Mouse (Mus musculus): ENCODE results near the gene Tdgf1. TPM values are rescaled to one million over a fixed set of nuclear protein-coding genes. Genes with fewer than 3 reads are reported as not detected.

Tdgf1 gene
- total RNA-seq, 2 experiments from 2014 or later, result 0.16 to 0.32 TPM

GRCm38 (mm10) chr9:110902271-110902670 lies 43.7 kb downstream of the Tdgf1 start:
- no peak for DNase-seq (ENCODE audit: extremely low spot score in 1 of 2, low spot score in 2 of 2)
- Histone ChIP-seq H3K27ac (no peak overlapping the region), H3K4me3 (no peak overlapping the region)
- intact Hi-C loops (cut with DNase I), result no loop called here
- TF ChIP-seq CTCF (IDR thresholded peaks at IDR 0.05), result no peak

- intact Hi-C loops (cut with DNase I), result no loop called here
- Histone ChIP-seq H3K27ac (no peak overlapping the region), H3K4me3 (no peak overlapping the region)
- no peak for DNase-seq (ENCODE audit: extremely low spot score in 1 of 2, low spot score in 2 of 2)
- no peak for TF ChIP-seq CTCF (IDR thresholded peaks at IDR 0.05)
Observed at GRCm38 (mm10) chr9:110901204-110901603, 44.8 kb downstream of the Tdgf1 start.

GRCm38 (mm10) chr9:110899451-110900008 lies 46.4 kb downstream of the Tdgf1 start:
- Histone ChIP-seq H3K4me3 (no peak overlapping the region), H3K27ac (no peak overlapping the region)
- intact Hi-C loops (cut with DNase I), result no loop called here
- no peak for DNase-seq (ENCODE audit: extremely low spot score in 1 of 2, low spot score in 2 of 2)
- no peak for TF ChIP-seq CTCF (IDR thresholded peaks at IDR 0.05)

GRCm38 (mm10) chr9:110896595-110896994 lies 49.4 kb downstream of the Tdgf1 start:
- intact Hi-C loops (cut with DNase I), result no loop called here
- no peak overlapping the region for H3K4me3 ChIP-seq
- TF ChIP-seq CTCF (IDR thresholded peaks at IDR 0.05), result no peak
- DNase-seq (ENCODE audit: extremely low spot score in 1 of 2, low spot score in 2 of 2), result no peak
- no peak overlapping the region for H3K27ac ChIP-seq

- no peak for DNase-seq (ENCODE audit: extremely low spot score in 1 of 2, low spot score in 2 of 2)
- TF ChIP-seq CTCF (IDR thresholded peaks at IDR 0.05), result no peak
Observed at GRCm38 (mm10) chr9:110895994-110896393, 50.0 kb downstream of the Tdgf1 start.

GRCm38 (mm10) chr9:110895507-110895906 lies 50.5 kb downstream of the Tdgf1 start:
- no peak for TF ChIP-seq CTCF (IDR thresholded peaks at IDR 0.05)
- Histone ChIP-seq H3K27ac (no peak overlapping the region), H3K4me3 (no peak overlapping the region)
- intact Hi-C loops (cut with DNase I), result no loop called here
- no peak for DNase-seq (ENCODE audit: extremely low spot score in 1 of 2, low spot score in 2 of 2)

More at GRCm38 (mm10) chr9:110895994-110896393, 50.0 kb downstream of the Tdgf1 start:
- Histone ChIP-seq H3K27ac (no peak overlapping the region), H3K4me3 (no peak overlapping the region)
- intact Hi-C loops (cut with DNase I), result no loop called here

GRCm38 (mm10) chr9:110893429-110893828 lies 52.5 kb downstream of the Tdgf1 start:
- intact Hi-C loops (cut with DNase I), result no loop called here
- DNase-seq (ENCODE audit: extremely low spot score in 1 of 2, low spot score in 2 of 2), result no peak
- no peak overlapping the region for H3K27ac ChIP-seq
- H3K4me3 ChIP-seq, result no peak overlapping the region
- no peak for TF ChIP-seq CTCF (IDR thresholded peaks at IDR 0.05)

GRCm38 (mm10) chr9:110892552-110892951 lies 53.4 kb downstream of the Tdgf1 start:
- no peak overlapping the region for H3K27ac ChIP-seq
- DNase-seq (ENCODE audit: extremely low spot score in 1 of 2, low spot score in 2 of 2), result no peak
- H3K4me3 ChIP-seq, result no peak overlapping the region
- TF ChIP-seq CTCF (IDR thresholded peaks at IDR 0.05), result no peak
- intact Hi-C loops (cut with DNase I), result no loop called here

GRCm38 (mm10) chr9:110891077-110891828 lies 54.7 kb downstream of the Tdgf1 start:
- no peak for DNase-seq (ENCODE audit: extremely low spot score in 1 of 2, low spot score in 2 of 2)
- no peak for TF ChIP-seq CTCF (IDR thresholded peaks at IDR 0.05)
- no peak overlapping the region for H3K27ac ChIP-seq
- intact Hi-C loops (cut with DNase I), result no loop called here
- H3K4me3 ChIP-seq, result no peak overlapping the region

- no peak overlapping the region for H3K27ac ChIP-seq
- TF ChIP-seq CTCF (IDR thresholded peaks at IDR 0.05), result peak; percentile 41
- no peak for DNase-seq (ENCODE audit: extremely low spot score in 1 of 2, low spot score in 2 of 2)
- intact Hi-C loops (cut with DNase I), result no loop called here
- H3K4me3 ChIP-seq, result no peak overlapping the region
Observed at GRCm38 (mm10) chr9:110890026-110890783, 55.8 kb downstream of the Tdgf1 start.

Small RNAs within 50 kb of the gene (microRNA-seq; reads per million reads assigned to microRNA genes)
- gene Gm24269, result 0 reads per million in 2 experiments

Other genes with a start within 250 kb of the Tdgf1 start
- gene Myl3, start 204.3 kb downstream of the Tdgf1 start, total RNA-seq (2021), result not detected
- gene Pth1r, start 199.0 kb downstream of the Tdgf1 start, total RNA-seq (2021), result 1 to 10 TPM; 5.8 to 7.2 TPM
- gene Prss42, start 148.0 kb downstream of the Tdgf1 start, total RNA-seq (2021), result not detected
- not detected for gene Prss44, start 132.2 kb downstream of the Tdgf1 start, total RNA-seq (2021)
- gene Prss43, start 119.5 kb downstream of the Tdgf1 start, total RNA-seq (2021), result under 1 TPM in 1 of 2 experiments, not detected in 1; 0.14 TPM
- gene Prss45, start 111.6 kb downstream of the Tdgf1 start, total RNA-seq (2021), result under 1 TPM; 0.38 to 0.49 TPM
- not detected for gene Prss46, start 101.7 kb downstream of the Tdgf1 start, total RNA-seq (2021)
- gene Prss50, start 88.2 kb downstream of the Tdgf1 start, total RNA-seq (2021), result under 1 TPM; 0.93 to 0.94 TPM
- gene Als2cl, start 66.3 kb downstream of the Tdgf1 start, total RNA-seq (2021), result 10 to 100 TPM in 1 of 2 experiments, 1 to 10 TPM in 1; 8.4 to 10.8 TPM
- 1 to 10 TPM; 3.0 to 3.4 TPM for gene Tmie, start 66.0 kb downstream of the Tdgf1 start, total RNA-seq (2021)
- not detected for gene Fam240a, start 29.3 kb downstream of the Tdgf1 start, total RNA-seq (2021)
- gene Lrrc2, start 5.4 kb upstream of the Tdgf1 start, total RNA-seq (2021), result 1 to 10 TPM in 1 of 2 experiments, under 1 TPM in 1; 0.84 to 2.1 TPM
- gene Rtp3, start 44.4 kb upstream of the Tdgf1 start, total RNA-seq (2021), result under 1 TPM; 0.19 to 0.48 TPM
- 1 to 10 TPM in 1 of 2 experiments, not detected in 1; 1.1 TPM for gene Ltf, start 73.1 kb upstream of the Tdgf1 start, total RNA-seq (2021)
- gene Ccrl2, start 111.4 kb upstream of the Tdgf1 start, total RNA-seq (2021), result 1 to 10 TPM in 1 of 2 experiments, under 1 TPM in 1; 0.49 to 1.3 TPM
- 10 to 100 TPM; 41.2 to 42.3 TPM for gene Lrrfip2, start 171.4 kb upstream of the Tdgf1 start, total RNA-seq (2021)

All from left cerebral cortex, adult 2 months (tissue).